Mouse (Mus musculus) olfactory bulb, adult 2 months (tissue): ENCODE measurements around the gene 3110082J24Rik. TPM values are rescaled to one million over a fixed set of nuclear protein-coding genes. Genes with fewer than 3 reads are reported as not detected.

Source experiments
- H3K27ac ChIP-seq: fragments of 200-500 bp; 2 replicates; pipeline ENCODE4 v1.5.1; 2012; ENCODE audit warnings: low read depth, low read length; ENCODE audit not compliant: insufficient read depth
- H3K4me1 ChIP-seq: fragments of 200-500 bp; 2 replicates; pipeline ENCODE4 v1.6.1; 2012; ENCODE audit warnings: low read length; ENCODE audit not compliant: control insufficient read depth, insufficient read depth
- H3K4me3 ChIP-seq: fragments of 200-500 bp; 2 replicates; pipeline ENCODE4 v1.5.1; 2012; ENCODE audit warnings: mild to moderate bottlenecking, low read depth, low read length, moderate library complexity; ENCODE audit not compliant: insufficient read depth
- CTCF ChIP-seq: fragments of 200-500 bp; IDR thresholded peaks from 2 replicates; pipeline ENCODE4 v1.5.1; 2012; ENCODE audit warnings: low read depth, mild to moderate bottlenecking, low read length, moderate library complexity; ENCODE audit not compliant: insufficient read depth
- POLR2A ChIP-seq: fragments of 200-500 bp; IDR thresholded peaks from 2 replicates; pipeline ENCODE4 v1.6.1; 2012; ENCODE audit warnings: mild to moderate bottlenecking, low read depth, low read length, moderate library complexity; ENCODE audit not compliant: insufficient read depth
- WGBS: fragments of 180-500 bp; shearing (Covaris S2); methylation state at CpG from one replicate; pipeline ENCODE4 v1.1.7; 2018; 5-methylcytosine and 5-hydroxymethylcytosine counted together
- polyA plus RNA-seq: library from polyadenylated mRNA; stranded (reverse); fragments of >200 nt; gene quantifications from 2 replicates; pipeline ENCODE4 v1.2.4, GENCODE M21; 2012; ENCODE audit warnings: low replicate concordance; ENCODE audit not compliant: missing spikeins, insufficient read depth, insufficient read length

3110082J24Rik gene
- not detected in 2 replicates for polyA plus RNA-seq

DNA sequence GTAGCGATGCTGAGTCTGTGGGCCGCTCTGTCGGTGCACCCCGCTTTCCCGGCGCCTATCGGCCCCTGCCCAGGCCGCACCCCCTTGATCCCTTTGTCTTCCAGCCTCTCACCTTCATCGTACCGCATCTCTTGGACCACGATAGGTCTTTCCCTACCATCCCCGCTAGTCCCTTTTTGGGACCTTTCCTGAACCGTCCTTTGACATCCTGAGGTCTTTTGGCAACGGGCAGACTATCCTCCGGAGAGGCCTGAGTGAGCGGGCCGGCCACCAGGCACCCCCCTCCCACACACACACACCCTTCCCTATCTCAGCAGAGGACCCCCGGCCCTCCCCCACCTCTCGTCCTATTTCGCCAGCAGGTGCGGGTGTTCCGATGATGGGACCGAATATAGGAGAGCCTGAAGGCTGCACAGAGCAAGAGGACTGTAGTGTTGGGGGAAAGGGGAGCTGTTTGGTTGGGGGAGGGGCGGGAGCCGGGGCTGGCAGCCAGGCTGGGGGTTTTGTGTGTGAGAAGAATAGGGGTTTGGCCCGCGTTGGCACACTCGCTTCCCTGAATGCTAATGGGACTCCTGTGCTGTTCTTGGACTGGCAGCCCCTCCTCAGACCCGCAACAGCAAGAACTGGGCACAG is at the start of gene 3110082J24Rik:
3110082J24Rik (minus strand) TSS at position 419 of the 633 bp plus-strand sequence.
- H3K4me3 ChIP-seq: peak within 1 kb of the TSS; percentile 47
- peaks cover 27% of the 10 kb centered on the region for H3K4me1 ChIP-seq
- peak within 1 kb of the TSS; percentile 7; the same call in 1 of the 2 replicates for H3K27ac ChIP-seq
- TF ChIP-seq POLR2A (no peak), CTCF (no peak)
- WGBS: 4% methylated on average over 29 of the region's 29 CpGs

DNA sequence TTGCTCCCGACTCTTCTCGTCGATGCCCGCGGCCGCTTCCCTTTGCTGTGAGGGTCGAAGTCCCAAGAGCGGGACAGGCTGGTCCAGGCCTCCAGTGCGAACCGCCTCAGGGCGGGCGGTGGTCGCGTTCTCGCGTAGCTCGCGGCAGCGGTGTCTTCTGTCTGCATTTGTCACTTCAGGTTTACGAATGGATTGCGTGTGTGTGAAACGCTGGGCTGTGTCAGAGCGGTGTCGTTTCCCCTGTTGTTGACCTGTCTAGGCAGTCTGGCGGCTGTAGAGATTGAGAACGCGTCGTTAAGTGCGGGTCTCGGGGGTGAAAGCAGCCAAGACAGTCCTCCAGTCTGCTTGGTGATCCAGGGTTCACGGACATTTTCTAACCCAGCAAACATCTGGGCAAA is 49.5 kb upstream of the 3110082J24Rik start:
- TF ChIP-seq POLR2A: no peak
- TF ChIP-seq CTCF: no peak
- Histone ChIP-seq H3K4me3 (peak overlapping the region; percentile 84), H3K27ac (peak overlapping the region; percentile 54), H3K4me1 (0 out of 2 replicates have a peak, but pooled peaks cover 2% of the 10 kb centered on the region)
- under 1% methylated on average over 31 of the region's 31 CpGs for WGBS

DNA sequence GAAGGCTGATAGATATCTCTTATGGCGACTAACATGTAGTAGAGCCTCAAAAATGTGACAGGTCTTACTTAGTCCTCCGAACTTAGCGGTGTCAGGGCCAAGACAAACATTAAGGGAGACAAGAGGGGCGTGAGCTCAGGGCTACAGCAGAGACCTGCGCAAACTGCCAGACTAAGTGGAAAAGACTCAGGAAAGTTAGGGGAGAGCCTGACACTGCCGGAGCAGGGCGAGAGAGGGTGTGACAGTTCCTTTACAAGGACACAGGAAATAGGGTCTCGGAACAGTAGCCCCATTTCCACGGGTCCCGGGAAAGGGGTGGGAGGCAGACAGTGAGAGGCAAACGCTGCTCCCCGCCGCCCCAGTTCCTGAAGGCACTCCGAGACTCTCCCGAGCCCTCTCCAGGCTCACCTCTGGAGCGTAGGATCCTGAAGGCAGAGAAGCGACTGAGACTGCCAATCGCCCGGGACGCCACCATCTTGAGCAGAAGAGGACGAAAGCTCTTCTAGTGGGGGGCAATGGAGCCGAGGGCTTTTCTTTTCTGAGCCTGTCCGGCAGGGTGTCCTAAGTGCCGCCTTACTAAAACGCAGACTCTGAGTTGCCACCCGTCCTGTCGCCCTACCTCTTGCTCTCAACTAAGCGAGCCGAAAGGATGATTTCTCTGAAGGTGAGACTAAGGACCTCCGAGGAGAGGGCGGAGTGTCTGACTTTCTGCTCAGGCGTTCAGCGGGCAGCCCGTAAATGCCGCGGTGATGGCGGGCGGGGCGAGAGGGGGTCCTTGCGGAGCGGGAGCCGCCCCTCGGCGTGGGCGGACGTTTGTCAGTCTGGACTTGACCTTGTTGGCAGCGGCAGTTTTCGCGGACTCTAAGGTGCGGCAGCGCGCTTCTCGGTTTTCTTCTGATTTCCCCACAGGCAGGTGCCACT is 48.8 kb upstream of the 3110082J24Rik start, which contains the start of the genes Hadha and Hadhb:
Hadha (minus strand) TSS at position 689 of the 921 bp plus-strand sequence.
Hadhb (plus strand) TSS at position 775 of the 921 bp plus-strand sequence.
- Histone ChIP-seq H3K4me3 (peak within 1 kb of the TSS; percentile 84), H3K27ac (peak within 1 kb of the TSS; percentile 98), H3K4me1 (0 out of 2 replicates have a peak, but pooled peaks cover 2% of the 10 kb centered on the region)
- WGBS: under 1% methylated on average over 53 of the region's 53 CpGs
- TF ChIP-seq CTCF (peak; percentile 31; the same call in 1 of the 2 replicates), POLR2A (peak; percentile 62)

GRCm38 (mm10) chr5:30154013-30154412 is 48.1 kb upstream of the 3110082J24Rik start:
- no peak for TF ChIP-seq CTCF
- WGBS: 19% methylated on average over 4 of the region's 4 CpGs
- Histone ChIP-seq H3K4me1 (no peaks in the 10 kb centered on the region), H3K4me3 (no peak overlapping the region), H3K27ac (no peak overlapping the region)

GRCm38 (mm10) chr5:30153222-30153621 is 47.3 kb upstream of the 3110082J24Rik start:
- WGBS: 91% methylated on average over 2 of the region's 2 CpGs
- TF ChIP-seq CTCF (no peak), POLR2A (no peak)

DNA sequence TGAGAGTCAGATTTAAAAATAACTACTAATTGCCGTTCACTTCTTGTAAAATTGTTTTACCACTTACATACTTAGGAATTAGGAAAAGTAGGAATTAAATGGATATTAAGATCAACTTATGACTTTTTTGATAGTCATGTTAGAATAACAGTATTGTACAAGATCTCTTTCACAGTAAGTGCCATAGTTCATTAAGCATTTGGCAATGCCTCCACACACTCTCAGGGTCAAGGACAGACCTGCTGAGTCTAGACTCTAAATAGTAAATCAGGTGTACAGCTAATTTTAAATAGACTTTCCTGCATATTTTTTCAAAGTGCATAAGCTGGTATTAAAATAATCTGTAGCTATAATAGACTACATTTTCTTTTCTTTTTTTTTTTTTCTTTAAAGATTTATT is 46.5 kb upstream of the 3110082J24Rik start:
- H3K27ac ChIP-seq: no peak overlapping the region
- no peaks in the 10 kb centered on the region for H3K4me1 ChIP-seq
- 15% methylated on average over 1 of the region's 1 CpGs for WGBS
- no peak overlapping the region for H3K4me3 ChIP-seq
- TF ChIP-seq POLR2A: no peak

More at GRCm38 (mm10) chr5:30153222-30153621, 47.3 kb upstream of the 3110082J24Rik start:
- H3K4me1 ChIP-seq: no peaks in the 10 kb centered on the region
- no peak overlapping the region for H3K4me3 ChIP-seq
- no peak overlapping the region for H3K27ac ChIP-seq

DNA sequence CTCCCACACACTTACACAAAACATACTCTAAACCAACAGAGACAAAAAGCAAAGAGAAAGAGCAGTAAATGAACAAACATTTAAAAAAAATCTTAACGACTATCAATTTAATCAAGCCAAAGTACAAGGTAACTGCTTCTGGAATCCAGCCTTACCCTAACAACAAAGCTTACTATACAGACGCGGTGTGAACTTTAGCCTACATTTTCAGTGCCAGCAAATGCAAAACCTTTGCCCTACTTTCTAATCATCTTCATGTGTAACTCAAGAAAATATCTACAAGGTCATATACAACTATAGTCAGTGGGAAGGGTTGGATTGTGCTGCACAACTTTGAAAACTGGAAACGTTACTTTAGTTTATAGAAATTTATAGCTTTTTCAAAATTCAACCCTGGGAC is 46.1 kb upstream of the 3110082J24Rik start:
- no peaks in the 10 kb centered on the region for H3K4me1 ChIP-seq
- 14% methylated on average over 4 of the region's 4 CpGs for WGBS
- TF ChIP-seq POLR2A (no peak), CTCF (no peak)
- no peak overlapping the region for H3K4me3 ChIP-seq
- H3K27ac ChIP-seq: no peak overlapping the region

- H3K27ac ChIP-seq: no peak overlapping the region
- 91% methylated on average over 5 of the region's 5 CpGs for WGBS
- H3K4me3 ChIP-seq: no peak overlapping the region
- H3K4me1 ChIP-seq: no peaks in the 10 kb centered on the region
- no peak for TF ChIP-seq CTCF
- no peak for TF ChIP-seq POLR2A
These were observed 42.4 kb upstream of the 3110082J24Rik start for GRCm38 (mm10) chr5:30148133-30148920.

- TF ChIP-seq POLR2A (no peak), CTCF (no peak)
- WGBS: 71% methylated on average over 6 of the region's 6 CpGs
- no peak overlapping the region for H3K27ac ChIP-seq
- H3K4me3 ChIP-seq: no peak overlapping the region
- no peaks in the 10 kb centered on the region for H3K4me1 ChIP-seq
These were observed 40.6 kb upstream of the 3110082J24Rik start for GRCm38 (mm10) chr5:30146526-30146925.
